Mouse (Mus musculus) kidney, embryonic 14.5 days (tissue): ENCODE measurements at regions not wholly inside any gene's neighbourhood (a gene's known extent, or its start where the extent isn't known, plus 50 kb on each side); places are given as distances from the start of the nearest gene placed in this dataset.

Experiments used
- ATAC-seq: fragments of 200-750 bp; cut with Nextera tagmentation; 2 replicates; pipeline ENCODE4 v1.8.0; 2017; ENCODE audit warnings: moderate number of reproducible peaks, mild to moderate bottlenecking, moderate TSS enrichment, moderate library complexity; ENCODE audit not compliant: low FRiP score, low TSS enrichment
- H3K27ac ChIP-seq: fragments of 300-500 bp; sonication (generic); 2 replicates; pipeline ENCODE4 v1.5.1; 2014; ENCODE audit warnings: low read depth, mild to moderate bottlenecking, low read length, moderate library complexity, mixed read lengths
- H3K27me3 ChIP-seq: fragments of 300-500 bp; sonication (generic); 2 replicates; pipeline ENCODE4 v1.6.1; 2014; ENCODE audit warnings: mild to moderate bottlenecking, low read length; ENCODE audit not compliant: control insufficient read depth, insufficient read depth
- H3K36me3 ChIP-seq: fragments of 300-500 bp; sonication (generic); 2 replicates; pipeline ENCODE4 v1.6.1; 2014; ENCODE audit warnings: low read length, mixed read lengths; ENCODE audit not compliant: control insufficient read depth, insufficient read depth
- H3K4me1 ChIP-seq: fragments of 300-500 bp; sonication (generic); 2 replicates; pipeline ENCODE4 v1.6.1; 2014; ENCODE audit warnings: low read length, mixed read lengths; ENCODE audit not compliant: control insufficient read depth, insufficient read depth
- H3K4me2 ChIP-seq: fragments of 300-500 bp; sonication (generic); replicated peaks from 2 replicates; pipeline ENCODE4 v1.6.1; 2014; ENCODE audit warnings: low read depth, mild to moderate bottlenecking, low read length
- H3K4me3 ChIP-seq: fragments of 300-500 bp; sonication (generic); 2 replicates; pipeline ENCODE4 v1.5.1; 2014; ENCODE audit warnings: mild to moderate bottlenecking, low read length
- H3K9ac ChIP-seq: fragments of 300-500 bp; sonication (generic); 2 replicates; pipeline ENCODE4 v1.6.1; 2014; ENCODE audit warnings: low read depth, mild to moderate bottlenecking, low read length, moderate library complexity
- H3K9me3 ChIP-seq: fragments of 300-500 bp; sonication (generic); 2 replicates; pipeline ENCODE4 v1.6.1; 2016; ENCODE audit warnings: low read length; ENCODE audit not compliant: control insufficient read depth
- WGBS: fragments of 180-500 bp; shearing (Covaris S2); extraction: QIAGEN DNeasy Blood & Tissue Kit; methylation state at CpG from one replicate; pipeline ENCODE4 v1.1.7; 2014; 5-methylcytosine and 5-hydroxymethylcytosine counted together

DNA sequence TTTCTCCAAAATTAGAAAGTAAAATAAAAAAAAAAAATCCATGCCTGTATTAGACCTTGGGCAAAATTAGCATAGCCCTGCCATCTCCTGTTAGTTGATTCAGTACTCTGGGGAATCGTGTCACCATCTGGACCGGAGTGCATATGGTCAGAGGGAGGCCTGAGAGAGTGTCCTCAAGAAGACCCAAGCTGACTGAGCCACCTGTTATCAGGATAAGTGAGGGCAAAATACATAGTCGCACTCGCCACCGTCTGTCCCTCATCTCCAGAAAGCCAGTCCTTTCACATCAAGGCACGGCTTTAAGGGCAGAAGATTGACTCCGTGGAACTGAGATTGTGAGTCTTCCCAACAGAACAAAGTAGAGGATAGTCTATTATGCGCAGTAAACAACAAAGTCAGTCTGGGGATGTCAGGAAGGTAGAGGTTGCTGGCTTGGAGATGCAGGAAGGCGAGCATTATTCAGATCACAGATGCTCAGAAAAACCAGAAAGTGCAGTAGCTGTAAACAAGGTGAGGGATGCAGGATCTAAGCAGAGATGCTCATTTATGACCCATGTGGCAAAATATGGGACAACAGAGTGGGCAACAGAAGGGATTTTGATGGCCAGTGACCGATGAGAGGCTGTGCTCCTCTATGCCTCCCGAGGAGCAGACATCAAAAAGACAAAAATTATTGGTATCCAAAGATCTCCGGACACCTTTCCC, 88.8 kb upstream of the Trhde start:
- Histone ChIP-seq H3K4me2 (no peak overlapping the region), H3K9ac (no peak overlapping the region), H3K9me3 (no peaks in the 10 kb centered on the region), H3K4me1 (no peaks in the 10 kb centered on the region), H3K36me3 (no peaks in the 10 kb centered on the region), H3K27me3 (no peaks in the 10 kb centered on the region), H3K27ac (no peak overlapping the region), H3K4me3 (no peak overlapping the region)
- no peak for ATAC-seq
- 88% methylated on average over 12 of the region's 12 CpGs for WGBS

DNA sequence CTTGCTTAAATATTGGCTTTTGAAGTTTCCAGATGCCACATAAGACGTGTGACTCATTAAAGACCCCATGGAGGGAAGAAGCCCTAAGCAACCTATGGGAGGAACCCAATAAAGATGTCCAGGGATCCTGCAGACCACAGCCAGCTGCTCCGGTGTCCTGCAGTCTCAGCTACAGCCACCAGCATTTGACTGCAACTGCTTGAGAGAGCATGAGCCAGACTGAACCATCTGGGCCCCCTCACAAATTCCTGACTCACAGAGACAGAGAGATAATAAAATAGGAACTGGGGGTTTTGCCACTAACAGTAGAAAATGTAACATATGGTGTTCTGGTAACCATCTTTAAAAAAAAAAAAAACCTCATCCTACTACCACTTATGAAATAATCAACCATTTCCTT, 69.1 kb upstream of the Trhde start:
- ATAC-seq = peak; percentile 73; the same call in 1 of the 2 replicates

DNA sequence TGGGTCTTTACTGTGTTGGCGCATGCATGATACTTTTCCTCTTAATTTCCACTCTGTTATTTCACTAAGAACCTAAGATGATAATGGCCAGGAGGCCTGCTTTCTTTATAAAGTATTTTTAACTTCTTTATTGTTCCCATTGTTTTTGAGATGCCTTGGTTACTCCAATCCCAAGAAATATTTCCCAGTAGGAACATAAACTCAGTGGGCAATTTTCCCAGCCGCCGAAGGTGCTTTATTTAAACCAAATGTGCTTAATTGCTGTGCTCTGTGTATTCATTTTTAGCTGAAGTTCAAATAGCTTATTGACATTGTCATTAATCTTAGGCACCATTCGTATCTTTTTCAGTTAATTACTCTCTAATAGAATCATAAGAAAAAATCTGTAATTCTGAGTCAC, 55.1 kb upstream of the Trhde start:
- WGBS = 77% methylated on average over 4 of the region's 4 CpGs
- Histone ChIP-seq H3K27ac (no peak overlapping the region), H3K9me3 (0 out of 2 replicates have a peak, but pooled peaks cover 4% of the 10 kb centered on the region), H3K36me3 (no peaks in the 10 kb centered on the region), H3K27me3 (no peaks in the 10 kb centered on the region), H3K4me2 (no peak overlapping the region), H3K4me3 (no peak overlapping the region), H3K9ac (no peak overlapping the region), H3K4me1 (no peaks in the 10 kb centered on the region)
- ATAC-seq = no peak

More for the DNA sequence above, 69.1 kb upstream of the Trhde start:
- no peaks in the 10 kb centered on the region for H3K27me3 ChIP-seq
- H3K4me1 ChIP-seq = no peaks in the 10 kb centered on the region
- no peak overlapping the region for H3K4me2 ChIP-seq
- H3K27ac ChIP-seq = no peak overlapping the region
- H3K36me3 ChIP-seq = no peaks in the 10 kb centered on the region
- WGBS = 23% methylated on average over 2 of the region's 2 CpGs
- no peak overlapping the region for H3K9ac ChIP-seq
- H3K9me3 ChIP-seq = no peaks in the 10 kb centered on the region
- H3K4me3 ChIP-seq = no peak overlapping the region

DNA sequence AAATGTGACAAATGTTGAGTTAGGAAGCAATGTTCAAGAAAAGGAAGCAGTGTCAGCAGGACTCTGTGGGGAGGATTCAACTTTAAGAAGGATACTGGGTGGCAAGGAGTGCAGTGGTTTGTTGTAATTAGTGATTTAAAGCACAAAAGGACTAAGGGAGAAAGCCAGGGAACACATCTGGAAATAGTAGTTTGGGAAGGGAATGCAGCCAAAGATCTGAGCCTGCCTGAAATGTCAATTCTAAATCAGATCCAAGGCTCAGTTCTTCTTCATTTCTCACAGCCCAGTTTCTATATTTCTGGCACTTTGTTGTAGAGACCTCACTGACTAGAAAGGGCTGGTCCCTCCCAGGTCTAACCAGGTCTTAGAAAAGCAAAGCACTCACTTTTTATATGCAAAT, 50.6 kb upstream of the Trhde start:
- ATAC-seq = no peak

More for the DNA sequence above, 50.6 kb upstream of the Trhde start:
- peaks cover 8% of the 10 kb centered on the region; the same call in 1 of the 2 replicates for H3K9me3 ChIP-seq
- no peak overlapping the region for H3K9ac ChIP-seq
- no peaks in the 10 kb centered on the region for H3K27me3 ChIP-seq
- no peaks in the 10 kb centered on the region for H3K36me3 ChIP-seq
- no peak overlapping the region for H3K4me2 ChIP-seq
- no peak overlapping the region for H3K4me3 ChIP-seq
- H3K4me1 ChIP-seq = no peaks in the 10 kb centered on the region
- H3K27ac ChIP-seq = no peak overlapping the region
